Mouse (Mus musculus): ENCODE measurements around the gene Chsy1. TPM values are rescaled to one million over a fixed set of nuclear protein-coding genes. Genes with fewer than 3 reads are reported as not detected.

Gene Chsy1
- polyA plus RNA-seq, 1 experiment from 2014 or later: 13.4 TPM

Other genes with a start within 250 kb of the Chsy1 start
- gene Pcsk6, start 247.8 kb upstream of the Chsy1 start, polyA plus RNA-seq (2016; fragmentation: Nextera tagmentation; extraction: Ambion mirVana): 1.5 and 1.8 TPM in 2 replicates
- gene Gm45213, start 65.9 kb upstream of the Chsy1 start, polyA plus RNA-seq (2016; fragmentation: Nextera tagmentation; extraction: Ambion mirVana): not detected in 2 replicates
- 177 and 183 TPM in 2 replicates for gene Snrpa1, start 50.5 kb upstream of the Chsy1 start, polyA plus RNA-seq (2016; fragmentation: Nextera tagmentation; extraction: Ambion mirVana)
- 81.0 and 84.4 TPM in 2 replicates for gene Selenos, start 29.9 kb upstream of the Chsy1 start, polyA plus RNA-seq (2016; fragmentation: Nextera tagmentation; extraction: Ambion mirVana)